Mouse (Mus musculus) brain, embryonic 14.5 days (tissue): ENCODE measurements at regions not wholly inside any gene's neighbourhood (a gene's known extent, or its start where the extent isn't known, plus 50 kb on each side); places are given as distances from the start of the nearest gene placed in this dataset.

Experiments
- CTCF ChIP-seq: fragments of 200-500 bp; IDR thresholded peaks from 2 replicates; pipeline ENCODE4 v1.5.1; 2012; ENCODE audit warnings: inconsistent platforms, mild to moderate bottlenecking, moderate library complexity, borderline replicate concordance; ENCODE audit not compliant: insufficient read depth, insufficient read length; ENCODE audit errors: extremely low read depth
- POLR2A ChIP-seq: fragments of 200-500 bp; IDR thresholded peaks from 2 replicates; pipeline ENCODE4 v1.6.1; 2012; ENCODE audit warnings: mild to moderate bottlenecking, inconsistent platforms, borderline replicate concordance; ENCODE audit not compliant: poor library complexity, insufficient read depth, insufficient read length, severe bottlenecking; ENCODE audit errors: extremely low read depth

- no peak for TF ChIP-seq CTCF
- TF ChIP-seq POLR2A, result no peak
Observed at GRCm38 (mm10) chr3:60917271-60917670, 85.3 kb upstream of the P2ry1 start.
